Mouse (Mus musculus): ENCODE measurements around the gene Emid1. TPM values are rescaled to one million over a fixed set of nuclear protein-coding genes. Genes with fewer than 3 reads are reported as not detected.

Gene Emid1
- polyA plus RNA-seq, 1 experiment from 2014 or later = 9.3 TPM

DNA sequence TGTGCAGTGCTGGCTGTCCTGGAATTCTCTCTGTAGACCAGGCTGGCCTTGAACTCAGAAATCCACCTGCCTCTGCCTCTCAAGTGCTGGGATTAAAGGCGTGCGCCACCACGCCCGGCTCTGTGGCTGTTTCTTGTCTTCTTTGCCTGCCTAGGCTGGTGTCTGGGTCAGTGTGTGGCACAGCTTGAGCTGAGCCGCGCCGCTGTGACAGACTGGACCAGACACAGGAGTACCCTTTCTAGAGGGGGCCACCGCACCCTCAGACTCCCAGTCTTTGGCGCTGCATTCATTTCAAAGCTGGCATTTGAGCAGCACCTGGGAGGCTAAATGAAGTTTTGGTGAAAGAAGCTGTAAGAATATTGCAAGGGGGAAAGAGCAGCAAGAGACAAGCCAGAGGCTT lies 93.3 kb downstream of the Emid1 start:
- Histone ChIP-seq H3K27ac (no peak overlapping the region), H3K36me3 (replicated peaks) (no peaks in the 10 kb centered on the region), H3K4me1 (peaks cover 58% of the 10 kb centered on the region), H3K9me3 (no peaks in the 10 kb centered on the region), H3K4me3 (no peak overlapping the region), H3K4me2 (no peak overlapping the region), H3K9ac (no peak overlapping the region), H3K27me3 (replicated peaks) (peaks cover 72% of the 10 kb centered on the region)
- ATAC-seq (replicated peaks) = no peak
- WGBS = 20% methylated on average over 9 of the region's 9 CpGs

GRCm38 (mm10) chr11:5057856-5058641 lies 94.0 kb downstream of the Emid1 start, which contains the start of gene Rasl10a:
Rasl10a (plus strand) TSS chr11:5058128.
- Histone ChIP-seq H3K27ac (no peak within 1 kb of the TSS), H3K4me1 (peaks cover 51% of the 10 kb centered on the region), H3K27me3 (replicated peaks) (peaks cover 67% of the 10 kb centered on the region), H3K4me2 (peak within 1 kb of the TSS; percentile 94), H3K9me3 (no peaks in the 10 kb centered on the region), H3K4me3 (peak within 1 kb of the TSS; percentile 48), H3K9ac (peak within 1 kb of the TSS; percentile 52), H3K36me3 (replicated peaks) (no peaks in the 10 kb centered on the region)
- WGBS = 1% methylated on average over 75 of the region's 77 CpGs
- peak; percentile 3; the same call in 1 of the 2 replicates for ATAC-seq (replicated peaks)

GRCm38 (mm10) chr11:5057541-5057855 lies 94.6 kb downstream of the Emid1 start:
- 0 out of 2 replicates have a peak, but pooled peaks have one; percentile 1 for ATAC-seq (replicated peaks)
- H3K36me3 ChIP-seq (replicated peaks) = no peaks in the 10 kb centered on the region
- 8% methylated on average over 8 of the region's 8 CpGs for WGBS
- H3K27me3 ChIP-seq (replicated peaks) = peaks cover 62% of the 10 kb centered on the region
- H3K4me1 ChIP-seq = peaks cover 45% of the 10 kb centered on the region
- H3K9me3 ChIP-seq = no peaks in the 10 kb centered on the region
- peak overlapping the region; percentile 94 for H3K4me2 ChIP-seq
- peak overlapping the region; percentile 52 for H3K9ac ChIP-seq
- H3K4me3 ChIP-seq = peak overlapping the region; percentile 48
- no peak overlapping the region for H3K27ac ChIP-seq

GRCm38 (mm10) chr11:5057064-5057463 lies 95.0 kb downstream of the Emid1 start:
- no peak for ATAC-seq (replicated peaks)
- Histone ChIP-seq H3K36me3 (replicated peaks) (no peaks in the 10 kb centered on the region), H3K9me3 (no peaks in the 10 kb centered on the region), H3K4me3 (no peak overlapping the region), H3K27me3 (replicated peaks) (peaks cover 57% of the 10 kb centered on the region), H3K4me2 (no peak overlapping the region), H3K9ac (no peak overlapping the region), H3K4me1 (peaks cover 41% of the 10 kb centered on the region), H3K27ac (no peak overlapping the region)
- 55% methylated on average over 8 of the region's 8 CpGs for WGBS

Other genes starting within 250 kb of the Emid1 start
- 3.6 and 3.9 TPM in 2 replicates for gene Nefh, start 204.2 kb downstream of the Emid1 start, polyA plus RNA-seq (2015; fragmentation: Nextera tagmentation; extraction: Ambion mirVana)
- gene Ap1b1, start 165.4 kb downstream of the Emid1 start, polyA plus RNA-seq (2015; fragmentation: Nextera tagmentation; extraction: Ambion mirVana) = 110 and 113 TPM in 2 replicates
- 0.77 and 1.3 TPM in 2 replicates for gene Rasl10a, start 94.1 kb downstream of the Emid1 start, polyA plus RNA-seq (2015; fragmentation: Nextera tagmentation; extraction: Ambion mirVana)
- gene Gas2l1, start 86.9 kb downstream of the Emid1 start, polyA plus RNA-seq (2015; fragmentation: Nextera tagmentation; extraction: Ambion mirVana) = 25.2 and 26.1 TPM in 2 replicates
- gene Rhbdd3, start 53.3 kb downstream of the Emid1 start, polyA plus RNA-seq (2015; fragmentation: Nextera tagmentation; extraction: Ambion mirVana) = 49.5 and 55.4 TPM in 2 replicates
- gene Ewsr1, start 53.0 kb downstream of the Emid1 start, polyA plus RNA-seq (2015; fragmentation: Nextera tagmentation; extraction: Ambion mirVana) = 635 and 653 TPM in 2 replicates
- 5.2 and 6.0 TPM in 2 replicates for gene Kremen1, start 109.3 kb upstream of the Emid1 start, polyA plus RNA-seq (2015; fragmentation: Nextera tagmentation; extraction: Ambion mirVana)